In the genomic region with DNA sequence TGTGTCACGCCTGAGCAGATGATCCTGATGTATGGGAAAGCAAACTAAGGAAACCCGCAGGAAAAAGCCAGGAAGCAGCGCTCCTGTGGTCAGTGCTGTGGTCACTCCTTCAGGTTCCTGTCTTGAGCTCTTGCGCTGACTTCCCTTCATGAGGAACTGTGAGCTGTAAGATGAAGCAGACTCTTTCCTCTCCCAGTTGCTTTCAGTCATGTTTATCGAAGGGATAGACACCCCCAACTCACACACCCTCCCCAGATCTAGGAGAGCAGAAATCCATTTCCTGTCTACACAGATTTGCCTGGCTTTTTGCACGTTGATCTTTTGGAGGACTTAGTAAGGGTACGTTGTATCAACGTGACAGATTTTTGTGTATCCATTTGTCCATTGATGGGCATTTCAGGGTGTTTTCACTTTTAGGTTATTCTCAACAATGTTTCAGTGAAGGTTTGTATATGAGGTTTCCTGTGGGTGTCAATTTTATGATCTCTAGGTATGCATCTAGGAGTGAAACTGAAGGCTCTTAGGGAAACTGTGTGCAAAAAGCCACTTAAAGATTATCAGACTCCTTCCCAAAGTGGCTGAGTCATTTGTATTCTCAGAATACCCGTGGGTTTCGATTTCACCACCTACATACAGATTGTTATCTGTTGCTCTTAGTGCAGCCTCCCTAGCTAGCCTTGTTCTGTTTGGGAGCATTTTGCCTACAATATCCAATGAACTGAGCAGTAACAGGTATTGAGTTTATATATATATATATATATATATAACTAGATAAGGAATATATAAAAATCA, we compare ENCODE assay signal across 19 mouse cellular contexts. TPM values are rescaled to one million over a fixed set of nuclear protein-coding genes. Genes with fewer than 3 reads are reported as not detected.
DNase-seq lines count a peak whose midpoint lies in the region; ATAC-seq and TF ChIP-seq lines count a peak whose summit lies in the region.
"Had no signal": no experiment of that assay in that cellular context is flagged by ENCODE, and none has a peak within 500 bp of the region (broad histone marks: within the 10 kb centered on the region; RNA-seq: fewer than 3 reads in every experiment).

No protein-coding gene starts in this region.

- intact Hi-C loops in heart, postnatal 25 days (cut with DNase I): no loop called here

- peak overlapping the region; percentile 23 for H3K4me3 ChIP-seq in bone marrow, adult 2 months (replicated peaks; ENCODE audit: control insufficient read depth, low read depth, low read length)
- H3K4me3 ChIP-seq: lung, embryonic 15.5 days; midbrain, embryonic 15.5 days; neural tube, embryonic 15.5 days had no signal

- ATAC-seq in megakaryocyte-erythroid progenitor cell, adult 5-6 weeks (replicated peaks; ENCODE audit: low FRiP score, low TSS enrichment, poor library complexity, severe bottlenecking): peak; percentile 76
- ATAC-seq: forebrain, embryonic 14.5 days; midbrain, embryonic 15.5 days; Patski had no signal

- no peak for TF ChIP-seq POLR2A in bone marrow, adult 2 months (IDR thresholded peaks at IDR 0.05; ENCODE audit: borderline replicate concordance, control insufficient read depth, low read depth, low read length)

- H3K27ac ChIP-seq in bone marrow, adult 2 months (ENCODE audit: control insufficient read depth, insufficient read depth, low read depth, low read length, poor library complexity): peak overlapping the region; percentile 58
- H3K27ac ChIP-seq: lung, embryonic 15.5 days; midbrain, embryonic 15.5 days; neural tube, embryonic 15.5 days; stomach, postnatal 0 days had no signal

- H3K4me1 ChIP-seq in bone marrow, adult 2 months (ENCODE audit: control insufficient read depth, insufficient read depth, low read length): peaks cover 2% of the 10 kb centered on the region; the same call in 1 of the 2 replicates
- H3K4me1 ChIP-seq: lung, embryonic 15.5 days; midbrain, embryonic 15.5 days; neural tube, embryonic 15.5 days had no signal

- 2% methylated on average over 10 of the region's 10 CpGs for WGBS in bone marrow, adult 2 months

- DNase-seq in heart, adult 11 months: peak; percentile 70
- no peak for DNase-seq in heart, postnatal 25 days (ENCODE audit: low spot score)
- peak; percentile 84 for DNase-seq in induced T-regulatory cell, adult 2 months (ENCODE audit: low read depth)
- DNase-seq in right cerebral cortex, postnatal 25 days: no peak
- no peak for DNase-seq in left cerebral cortex, adult 18-20 months (ENCODE audit: low spot score in 2 of 2)
- DNase-seq in spleen, adult 18-20 months: no peak
- DNase-seq: adrenal gland, postnatal 14 days; cerebellum, adult 9-11 months; gastrocnemius, postnatal 36 days; heart, postnatal 36 days; kidney, adult 8-10 months had no signal

- no peak for TF ChIP-seq CTCF in bone marrow, adult 2 months (IDR thresholded peaks at IDR 0.05; ENCODE audit: control insufficient read depth, insufficient read depth, low read length)

RNA-seq across cellular contexts. Expression of a gene that starts 6.5 kb away (rescaled TPM):
- 10 to 100 TPM; 45.5 to 45.8 TPM for total RNA-seq in heart, postnatal 25 days (2021)
- polyA plus RNA-seq in bone marrow, adult 2 months (2011; ENCODE audit: insufficient read depth, insufficient read length, low replicate concordance, missing spikeins): 14.7 and 29.3 TPM in 2 replicates
- 47.4 and 49.6 TPM in 2 replicates for total RNA-seq in megakaryocyte-erythroid progenitor cell, adult 5-6 weeks (2014; fragmentation: Nextera tagmentation)
- 38.1 and 39.3 TPM in 2 replicates for total RNA-seq in megakaryocyte-erythroid progenitor cell, adult 5-6 weeks (2017)
- total RNA-seq in left cerebral cortex, adult 18-20 months (2021): 100 to 1,000 TPM; 188 to 192 TPM

RNA-seq across cellular contexts. Expression of a gene that starts 12.4 kb away (rescaled TPM):
- 1 to 10 TPM; 4.3 to 4.7 TPM for total RNA-seq in heart, postnatal 25 days (2021)
- polyA plus RNA-seq in bone marrow, adult 2 months (2011; ENCODE audit: insufficient read depth, insufficient read length, low replicate concordance, missing spikeins): 7.3 and 16.2 TPM in 2 replicates
- total RNA-seq in megakaryocyte-erythroid progenitor cell, adult 5-6 weeks (2014; fragmentation: Nextera tagmentation): 9.2 and 12.4 TPM in 2 replicates
- 12.6 and 24.9 TPM in 2 replicates for total RNA-seq in megakaryocyte-erythroid progenitor cell, adult 5-6 weeks (2017)
- total RNA-seq in left cerebral cortex, adult 18-20 months (2021): 10 to 100 TPM; 13.6 TPM

Comparison
In these comparisons a context has a peak if more than half of its experiments do, and no peak if none do; other contexts are left out.
1. DNase-seq: peak in heart, adult 11 months (single experiment) and induced T-regulatory cell, adult 2 months (single experiment); none in heart, postnatal 25 days (single experiment), right cerebral cortex, postnatal 25 days (single experiment), left cerebral cortex, adult 18-20 months (0 of 2) and spleen, adult 18-20 months (0 of 2).